Mouse (Mus musculus): ENCODE data around the gene Msi2. TPM values are rescaled to one million over a fixed set of nuclear protein-coding genes. Genes with fewer than 3 reads are reported as not detected.
A peak's percentile ranks its signal among the peaks of the same experiment; 100 is the strongest.

Msi2 gene
- polyA plus RNA-seq, 1 experiment from 2014 or later, result 33.1 TPM

- Histone ChIP-seq H3K4me2 (ENCODE audit: low read length) (peak overlapping the region; percentile 11), H3K4me1 (ENCODE audit: control insufficient read depth, insufficient read depth, low read length) (peaks cover 91% of the 10 kb centered on the region), H3K9ac (replicated peaks; ENCODE audit: low read length) (peak overlapping the region; percentile 32; the same call in 1 of the 2 replicates), H3K4me3 (replicated peaks; ENCODE audit: low read depth, low read length) (no peak overlapping the region), H3K27me3 (ENCODE audit: control insufficient read depth, insufficient read depth, low read length) (no peaks in the 10 kb centered on the region), H3K27ac (replicated peaks; ENCODE audit: low read depth, low read length) (peak overlapping the region; percentile 90), H3K36me3 (ENCODE audit: control insufficient read depth, insufficient read depth, low read length) (peaks cover 11% of the 10 kb centered on the region), H3K9me3 (ENCODE audit: control insufficient read depth, low read length) (no peaks in the 10 kb centered on the region)
- DNase-seq, result peak; percentile 82
- ATAC-seq (ENCODE audit: low FRiP score, low TSS enrichment), result peak; percentile 71
- WGBS, result 2% methylated on average over 10 of the region's 10 CpGs
These were observed 133.1 kb downstream of the Msi2 start for GRCm38 (mm10) chr11:88585171-88585632.

- H3K9ac ChIP-seq (replicated peaks; ENCODE audit: low read length), result peak overlapping the region; percentile 16; the same call in 1 of the 2 replicates
- DNase-seq, result no peak
- ATAC-seq (ENCODE audit: low FRiP score, low TSS enrichment), result no peak
These were observed 134.4 kb downstream of the Msi2 start for GRCm38 (mm10) chr11:88583866-88584265.

DNA sequence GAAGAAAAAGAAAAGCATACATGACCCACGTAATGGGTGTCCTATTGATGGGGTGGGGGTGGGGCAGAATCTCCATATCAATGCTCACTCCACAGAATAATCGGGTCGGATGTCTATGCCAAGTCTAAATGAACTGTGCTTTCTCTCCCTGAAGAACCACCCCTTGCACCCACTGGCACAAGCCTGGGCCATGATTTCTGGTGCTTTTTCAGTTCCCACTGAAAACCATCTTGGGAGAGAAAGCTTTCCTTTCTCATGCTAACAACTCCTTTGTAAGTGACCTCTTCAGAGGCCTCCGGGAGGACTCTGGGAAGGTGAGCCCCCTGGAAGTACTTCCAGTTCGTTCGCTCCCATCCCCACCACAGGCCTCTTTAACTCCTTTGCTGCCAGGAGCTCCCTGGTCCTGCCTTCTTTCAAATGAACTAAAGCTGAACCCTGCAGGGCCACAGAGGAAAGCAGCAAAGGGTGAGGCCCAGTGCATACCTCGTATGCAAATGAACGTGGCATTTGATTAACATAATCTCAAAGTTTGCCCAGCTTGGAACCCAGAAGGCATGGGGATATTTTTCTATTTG, 135.0 kb downstream of the Msi2 start:
- peak overlapping the region; percentile 40 for H3K4me2 ChIP-seq (ENCODE audit: low read length)
- H3K27me3 ChIP-seq (ENCODE audit: control insufficient read depth, insufficient read depth, low read length), result no peaks in the 10 kb centered on the region
- H3K27ac ChIP-seq (replicated peaks; ENCODE audit: low read depth, low read length), result peak overlapping the region; percentile 90
- H3K4me1 ChIP-seq (ENCODE audit: control insufficient read depth, insufficient read depth, low read length), result peaks cover 79% of the 10 kb centered on the region
- no peaks in the 10 kb centered on the region for H3K36me3 ChIP-seq (ENCODE audit: control insufficient read depth, insufficient read depth, low read length)
- no peak overlapping the region for H3K9ac ChIP-seq (replicated peaks; ENCODE audit: low read length)
- no peaks in the 10 kb centered on the region for H3K9me3 ChIP-seq (ENCODE audit: control insufficient read depth, low read length)
- 1% methylated on average over 8 of the region's 8 CpGs for WGBS
- peak; percentile 76 for ATAC-seq (ENCODE audit: low FRiP score, low TSS enrichment)
- no peak overlapping the region for H3K4me3 ChIP-seq (replicated peaks; ENCODE audit: low read depth, low read length)
- peak; percentile 76 for DNase-seq

More at GRCm38 (mm10) chr11:88583866-88584265, 134.4 kb downstream of the Msi2 start:
- H3K4me2 ChIP-seq (ENCODE audit: low read length), result peak overlapping the region; percentile 40
- peak overlapping the region; percentile 90 for H3K27ac ChIP-seq (replicated peaks; ENCODE audit: low read depth, low read length)
- no peaks in the 10 kb centered on the region for H3K9me3 ChIP-seq (ENCODE audit: control insufficient read depth, low read length)
- H3K4me1 ChIP-seq (ENCODE audit: control insufficient read depth, insufficient read depth, low read length), result peaks cover 84% of the 10 kb centered on the region
- H3K36me3 ChIP-seq (ENCODE audit: control insufficient read depth, insufficient read depth, low read length), result peaks cover 1% of the 10 kb centered on the region; the same call in 1 of the 2 replicates
- no peaks in the 10 kb centered on the region for H3K27me3 ChIP-seq (ENCODE audit: control insufficient read depth, insufficient read depth, low read length)
- WGBS, result 3% methylated on average over 6 of the region's 6 CpGs
- no peak overlapping the region for H3K4me3 ChIP-seq (replicated peaks; ENCODE audit: low read depth, low read length)

DNA sequence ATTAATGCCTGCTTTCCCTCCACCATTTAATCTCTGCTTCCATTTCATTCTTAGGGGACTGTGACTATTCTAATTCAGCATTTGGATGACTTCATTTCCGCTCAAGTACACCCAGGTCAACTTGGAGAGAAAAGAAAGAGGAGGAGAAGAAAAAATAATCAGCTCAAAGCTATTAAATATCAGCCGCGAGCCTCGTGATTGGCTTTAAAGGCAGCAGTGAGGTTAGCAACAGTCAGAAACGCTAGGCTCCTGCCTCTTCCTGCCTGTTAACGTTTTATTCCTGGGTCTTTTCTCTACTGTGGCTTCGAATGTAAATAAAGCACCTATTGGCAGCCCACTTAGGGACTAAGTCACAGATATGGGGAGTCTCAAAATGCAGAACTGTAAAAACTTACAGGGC, 135.5 kb downstream of the Msi2 start:
- 2% methylated on average over 7 of the region's 7 CpGs for WGBS
- no peak overlapping the region; the same call in 1 of the 2 replicates for H3K9ac ChIP-seq (replicated peaks; ENCODE audit: low read length)
- no peaks in the 10 kb centered on the region for H3K9me3 ChIP-seq (ENCODE audit: control insufficient read depth, low read length)
- peak overlapping the region; percentile 40 for H3K4me2 ChIP-seq (ENCODE audit: low read length)
- no peaks in the 10 kb centered on the region for H3K27me3 ChIP-seq (ENCODE audit: control insufficient read depth, insufficient read depth, low read length)
- ATAC-seq (ENCODE audit: low FRiP score, low TSS enrichment), result peak; percentile 3; the same call in 1 of the 2 replicates
- DNase-seq, result peak; percentile 71
- peak overlapping the region; percentile 90 for H3K27ac ChIP-seq (replicated peaks; ENCODE audit: low read depth, low read length)
- no peaks in the 10 kb centered on the region for H3K36me3 ChIP-seq (ENCODE audit: control insufficient read depth, insufficient read depth, low read length)
- H3K4me1 ChIP-seq (ENCODE audit: control insufficient read depth, insufficient read depth, low read length), result peaks cover 76% of the 10 kb centered on the region
- no peak overlapping the region for H3K4me3 ChIP-seq (replicated peaks; ENCODE audit: low read depth, low read length)

DNA sequence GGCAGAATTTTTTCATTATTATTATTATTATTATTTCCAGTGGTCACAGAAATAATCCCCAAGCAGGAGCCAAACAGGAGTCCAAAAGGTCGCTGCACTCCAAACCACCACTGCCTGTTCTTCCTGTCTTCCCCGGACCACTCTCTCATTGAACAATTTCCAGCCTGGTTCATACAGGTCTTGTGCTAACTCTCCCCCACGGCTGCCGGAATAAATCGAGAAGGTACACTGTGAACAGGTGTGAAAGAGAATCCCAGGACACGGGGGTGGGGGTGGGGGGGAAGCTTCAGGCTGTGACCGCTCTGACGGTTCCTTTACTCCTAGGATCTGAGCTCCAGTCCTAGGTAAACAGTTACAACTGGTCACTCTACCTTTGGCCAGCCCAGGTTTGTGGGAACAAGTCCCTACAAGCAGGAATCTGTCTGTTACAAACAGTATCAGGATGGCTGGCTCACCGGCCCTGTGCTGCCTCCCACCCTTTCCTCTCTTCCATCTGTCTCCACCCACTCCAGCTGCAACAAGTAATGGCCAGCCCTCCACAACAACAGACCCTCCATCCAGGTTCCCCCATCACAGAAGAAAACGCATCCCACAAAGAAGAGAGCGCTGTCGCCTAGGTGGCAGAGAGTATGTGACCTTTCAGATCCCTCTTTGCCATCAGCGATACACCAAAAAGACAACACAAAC, 136.1 kb downstream of the Msi2 start:
- Histone ChIP-seq H3K4me3 (replicated peaks; ENCODE audit: low read depth, low read length) (no peak overlapping the region), H3K36me3 (ENCODE audit: control insufficient read depth, insufficient read depth, low read length) (no peaks in the 10 kb centered on the region), H3K9me3 (ENCODE audit: control insufficient read depth, low read length) (no peaks in the 10 kb centered on the region), H3K9ac (replicated peaks; ENCODE audit: low read length) (peak overlapping the region; percentile 38; the same call in 1 of the 2 replicates), H3K27ac (replicated peaks; ENCODE audit: low read depth, low read length) (peak overlapping the region; percentile 90), H3K4me1 (ENCODE audit: control insufficient read depth, insufficient read depth, low read length) (peaks cover 75% of the 10 kb centered on the region), H3K27me3 (ENCODE audit: control insufficient read depth, insufficient read depth, low read length) (no peaks in the 10 kb centered on the region), H3K4me2 (ENCODE audit: low read length) (peak overlapping the region; percentile 40)
- no peak for DNase-seq
- no peak; the same call in 1 of the 2 replicates for ATAC-seq (ENCODE audit: low FRiP score, low TSS enrichment)
- 9% methylated on average over 13 of the region's 13 CpGs for WGBS

- H3K27ac ChIP-seq (replicated peaks; ENCODE audit: low read depth, low read length), result peak overlapping the region; percentile 90
- no peak overlapping the region for H3K4me3 ChIP-seq (replicated peaks; ENCODE audit: low read depth, low read length)
- DNase-seq (no peak), ATAC-seq (ENCODE audit: low FRiP score, low TSS enrichment) (no peak)
- no peaks in the 10 kb centered on the region for H3K27me3 ChIP-seq (ENCODE audit: control insufficient read depth, insufficient read depth, low read length)
- no peaks in the 10 kb centered on the region for H3K9me3 ChIP-seq (ENCODE audit: control insufficient read depth, low read length)
- H3K36me3 ChIP-seq (ENCODE audit: control insufficient read depth, insufficient read depth, low read length), result no peaks in the 10 kb centered on the region
- H3K4me1 ChIP-seq (ENCODE audit: control insufficient read depth, insufficient read depth, low read length), result peaks cover 74% of the 10 kb centered on the region
- no peak overlapping the region for H3K4me2 ChIP-seq (ENCODE audit: low read length)
- 48% methylated on average over 7 of the region's 7 CpGs for WGBS
- H3K9ac ChIP-seq (replicated peaks; ENCODE audit: low read length), result no peak overlapping the region; the same call in 1 of the 2 replicates
These were observed 136.9 kb downstream of the Msi2 start for GRCm38 (mm10) chr11:88581375-88581774.

GRCm38 (mm10) chr11:88578700-88579099, 139.6 kb downstream of the Msi2 start:
- ATAC-seq (ENCODE audit: low FRiP score, low TSS enrichment) (no peak), DNase-seq (no peak)
- peaks cover 69% of the 10 kb centered on the region for H3K4me1 ChIP-seq (ENCODE audit: control insufficient read depth, insufficient read depth, low read length)
- peak overlapping the region; percentile 14; the same call in 1 of the 2 replicates for H3K27ac ChIP-seq (replicated peaks; ENCODE audit: low read depth, low read length)
- no peaks in the 10 kb centered on the region for H3K9me3 ChIP-seq (ENCODE audit: control insufficient read depth, low read length)
- H3K9ac ChIP-seq (replicated peaks; ENCODE audit: low read length), result no peak overlapping the region
- no peaks in the 10 kb centered on the region for H3K27me3 ChIP-seq (ENCODE audit: control insufficient read depth, insufficient read depth, low read length)
- H3K4me2 ChIP-seq (ENCODE audit: low read length), result no peak overlapping the region
- no peaks in the 10 kb centered on the region for H3K36me3 ChIP-seq (ENCODE audit: control insufficient read depth, insufficient read depth, low read length)
- WGBS, result 87% methylated on average over 2 of the region's 2 CpGs
- no peak overlapping the region for H3K4me3 ChIP-seq (replicated peaks; ENCODE audit: low read depth, low read length)

GRCm38 (mm10) chr11:88577076-88577475, 141.2 kb downstream of the Msi2 start:
- Histone ChIP-seq H3K36me3 (ENCODE audit: control insufficient read depth, insufficient read depth, low read length) (no peaks in the 10 kb centered on the region), H3K4me1 (ENCODE audit: control insufficient read depth, insufficient read depth, low read length) (peaks cover 68% of the 10 kb centered on the region), H3K4me3 (replicated peaks; ENCODE audit: low read depth, low read length) (no peak overlapping the region), H3K4me2 (ENCODE audit: low read length) (no peak overlapping the region), H3K27me3 (ENCODE audit: control insufficient read depth, insufficient read depth, low read length) (no peaks in the 10 kb centered on the region), H3K9me3 (ENCODE audit: control insufficient read depth, low read length) (no peaks in the 10 kb centered on the region), H3K9ac (replicated peaks; ENCODE audit: low read length) (no peak overlapping the region), H3K27ac (replicated peaks; ENCODE audit: low read depth, low read length) (peak overlapping the region; percentile 58; the same call in 1 of the 2 replicates)
- ATAC-seq (ENCODE audit: low FRiP score, low TSS enrichment) (no peak), DNase-seq (no peak)
- WGBS, result 50% methylated on average over 7 of the region's 7 CpGs
